Mouse (Mus musculus) forebrain, embryonic 16.5 days (tissue): ENCODE results near the gene F7. TPM values are rescaled to one million over a fixed set of nuclear protein-coding genes. Genes with fewer than 3 reads are reported as not detected.
"Not testable (repeated sequence)": the region's sequence is repeated elsewhere in the genome, so short reads cannot be mapped to it uniquely, and the experiment has no call there.

Experiments
- ATAC-seq: fragments of 200-750 bp; cut with Nextera tagmentation; 2 replicates; pipeline ENCODE4 v1.8.0; 2017; ENCODE audit warnings: mild to moderate bottlenecking, moderate library complexity
- H3K27ac ChIP-seq: fragments of 300-500 bp; sonication (generic); 2 replicates; pipeline ENCODE4 v1.5.1; 2014; ENCODE audit warnings: low read length, control low read depth
- H3K27me3 ChIP-seq: fragments of 300-500 bp; sonication (generic); replicated peaks from 2 replicates; pipeline ENCODE4 v1.6.1; 2014; ENCODE audit warnings: low read length; ENCODE audit not compliant: control insufficient read depth, insufficient read depth
- H3K36me3 ChIP-seq: fragments of 300-500 bp; sonication (generic); 2 replicates; pipeline ENCODE4 v1.6.1; 2014; ENCODE audit not compliant: control insufficient read depth, insufficient read depth
- H3K4me1 ChIP-seq: fragments of 300-500 bp; sonication (generic); replicated peaks from 2 replicates; pipeline ENCODE4 v1.6.1; 2014; ENCODE audit warnings: low read length; ENCODE audit not compliant: control insufficient read depth, insufficient read depth
- H3K4me2 ChIP-seq: fragments of 300-500 bp; sonication (generic); 2 replicates; pipeline ENCODE4 v1.6.1; 2014; ENCODE audit warnings: mild to moderate bottlenecking, low read length, control low read depth
- H3K4me3 ChIP-seq: fragments of 300-500 bp; sonication (generic); replicated peaks from 2 replicates; pipeline ENCODE4 v1.5.1; 2014; ENCODE audit warnings: mild to moderate bottlenecking, low read length, control low read depth
- H3K9ac ChIP-seq: fragments of 300-500 bp; sonication (generic); replicated peaks from 2 replicates; pipeline ENCODE4 v1.6.1; 2014; ENCODE audit warnings: low read depth, low read length, control low read depth
- H3K9me3 ChIP-seq: fragments of 300-500 bp; sonication (generic); 2 replicates; pipeline ENCODE4 v1.6.1; 2016; ENCODE audit warnings: low read length; ENCODE audit not compliant: control insufficient read depth
- WGBS: fragments of 180-500 bp; shearing (Covaris S2); extraction: QIAGEN DNeasy Blood & Tissue Kit; methylation state at CpG from one replicate; pipeline ENCODE4 v1.1.7; 2014; 5-methylcytosine and 5-hydroxymethylcytosine counted together
- polyA plus RNA-seq: library from polyadenylated mRNA; unstranded; fragments of >200 nt; fragmentation: Nextera tagmentation; extraction: Ambion mirVana; gene quantifications from 2 replicates; pipeline ENCODE4 v1.2.1, GENCODE M21; 2015

The F7 gene
- polyA plus RNA-seq, 1 experiment from 2014 or later: not detected

DNA sequence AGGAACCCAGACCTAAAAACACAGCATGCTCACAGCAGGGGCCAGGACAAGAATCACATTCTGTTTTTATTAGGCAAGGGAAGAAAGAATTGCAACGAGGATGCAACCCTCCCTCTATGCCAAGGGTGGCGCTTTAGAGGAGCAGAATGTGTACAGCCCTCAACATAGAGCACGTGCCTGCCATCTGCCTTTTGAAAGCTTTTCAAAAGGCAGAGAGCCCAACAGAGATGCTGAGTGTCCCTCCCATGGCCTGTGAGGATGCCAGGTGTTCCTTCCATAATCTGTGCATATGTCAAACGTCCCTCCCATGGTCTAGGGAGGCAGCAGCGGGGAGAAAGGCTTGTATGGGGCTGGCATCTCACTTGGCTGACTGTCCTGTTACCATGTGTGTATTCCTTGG lies 21.8 kb downstream of the F7 start:
- Histone ChIP-seq H3K27me3 (no peaks in the 10 kb centered on the region), H3K27ac (no peak overlapping the region), H3K9ac (no peak overlapping the region), H3K4me3 (no peak overlapping the region), H3K9me3 (no peaks in the 10 kb centered on the region), H3K36me3 (no peaks in the 10 kb centered on the region), H3K4me2 (no peak overlapping the region), H3K4me1 (no peaks in the 10 kb centered on the region)
- WGBS: 51% methylated on average over 5 of the region's 5 CpGs
- ATAC-seq: no peak

DNA sequence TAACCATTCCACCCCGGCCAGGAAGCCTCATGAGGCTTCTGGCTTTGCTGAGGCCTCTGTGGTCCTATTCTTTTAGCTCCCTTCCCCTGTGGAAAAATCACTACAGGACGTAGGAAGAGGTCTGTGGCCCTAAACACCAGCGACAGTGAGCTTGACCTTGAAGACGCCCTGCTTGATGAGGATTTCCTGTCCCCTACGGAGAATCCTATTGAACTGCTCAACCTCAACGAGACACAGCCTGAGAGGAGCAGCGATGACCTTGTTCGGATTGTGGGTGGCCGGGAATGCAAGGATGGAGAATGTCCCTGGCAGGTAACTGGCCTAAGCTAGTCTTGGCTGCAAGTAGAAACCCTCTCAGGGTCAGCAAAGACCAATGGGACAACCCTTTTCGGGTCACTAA lies 24.7 kb downstream of the F7 start:
- H3K27ac ChIP-seq: no peak overlapping the region
- no peaks in the 10 kb centered on the region for H3K27me3 ChIP-seq
- no peak overlapping the region for H3K9ac ChIP-seq
- 87% methylated on average over 10 of the region's 10 CpGs for WGBS
- H3K4me3 ChIP-seq: no peak overlapping the region
- H3K36me3 ChIP-seq: no peaks in the 10 kb centered on the region
- no peak for ATAC-seq
- H3K4me2 ChIP-seq: no peak overlapping the region
- H3K4me1 ChIP-seq: no peaks in the 10 kb centered on the region
- H3K9me3 ChIP-seq: no peaks in the 10 kb centered on the region

DNA sequence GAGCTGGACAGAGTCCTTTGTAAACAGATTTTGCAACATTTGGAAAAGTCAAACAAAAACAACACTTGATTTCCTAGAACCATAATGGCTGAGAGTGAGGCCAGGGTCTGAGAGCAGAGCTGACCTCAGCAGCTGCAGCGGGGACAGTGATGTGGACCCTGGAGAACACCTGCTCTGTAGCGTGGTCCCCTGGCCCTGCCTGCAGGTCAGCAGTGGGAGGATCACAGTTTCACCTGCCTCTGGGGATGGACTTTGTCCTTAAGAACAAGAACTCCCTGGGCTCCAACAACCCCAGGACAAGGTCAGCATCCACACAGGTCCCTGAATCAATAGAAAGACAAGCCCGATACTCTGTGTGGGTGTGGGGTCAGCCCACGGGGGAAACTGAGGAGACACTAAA lies 31.5 kb downstream of the F7 start:
- no peaks in the 10 kb centered on the region for H3K9me3 ChIP-seq
- no peaks in the 10 kb centered on the region for H3K4me1 ChIP-seq
- no peak overlapping the region for H3K9ac ChIP-seq
- no peaks in the 10 kb centered on the region for H3K36me3 ChIP-seq
- H3K27ac ChIP-seq: no peak overlapping the region
- 86% methylated on average over 4 of the region's 4 CpGs for WGBS
- H3K27me3 ChIP-seq: no peaks in the 10 kb centered on the region
- no peak for ATAC-seq
- no peak overlapping the region for H3K4me3 ChIP-seq
- H3K4me2 ChIP-seq: no peak overlapping the region

DNA sequence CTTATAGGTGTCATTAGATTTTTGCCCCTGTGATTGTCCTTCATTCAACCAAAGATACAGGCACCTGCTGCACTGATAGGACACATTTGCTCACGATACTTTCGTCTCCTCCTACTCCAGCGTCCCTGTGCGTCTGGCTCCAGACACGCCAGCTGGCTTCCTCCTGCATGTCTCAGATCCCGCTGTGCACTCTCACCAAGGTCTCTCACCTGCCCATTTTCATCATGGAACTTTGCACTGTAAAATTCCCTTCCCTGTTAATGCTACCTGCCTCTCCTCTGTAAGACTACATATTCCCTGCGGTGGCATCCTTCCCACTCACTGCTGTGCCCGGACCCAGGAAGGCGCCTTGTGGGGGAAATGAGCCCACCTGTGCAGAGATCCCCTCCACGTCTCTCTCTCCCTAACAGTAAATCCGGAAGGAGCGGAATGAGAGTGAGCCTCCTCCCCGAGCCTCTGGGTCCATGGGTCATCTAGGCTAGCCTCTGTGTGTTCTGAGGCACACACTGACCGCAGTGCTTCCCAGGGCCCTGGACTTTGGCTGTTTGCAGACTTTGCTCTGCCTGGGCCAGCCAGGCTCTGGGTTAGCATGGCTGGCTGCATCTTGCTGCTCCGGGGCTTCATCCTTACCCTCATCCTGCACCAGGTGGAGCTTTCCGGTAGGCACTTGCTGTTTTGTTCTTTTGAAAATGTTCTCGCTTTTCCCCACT lies 34.8 kb downstream of the F7 start, which contains the start of gene Proz:
Gene Proz, plus strand, starts transcription at position 474 of the 710 bp plus-strand sequence.
- Histone ChIP-seq H3K36me3 (no peaks in the 10 kb centered on the region), H3K9ac (no peak within 1 kb of the TSS), H3K4me2 (no peak within 1 kb of the TSS), H3K4me1 (no peaks in the 10 kb centered on the region), H3K27me3 (no peaks in the 10 kb centered on the region), H3K27ac (no peak within 1 kb of the TSS), H3K9me3 (no peaks in the 10 kb centered on the region), H3K4me3 (no peak within 1 kb of the TSS)
- WGBS: 81% methylated on average over 17 of the region's 17 CpGs
- no peak for ATAC-seq

DNA sequence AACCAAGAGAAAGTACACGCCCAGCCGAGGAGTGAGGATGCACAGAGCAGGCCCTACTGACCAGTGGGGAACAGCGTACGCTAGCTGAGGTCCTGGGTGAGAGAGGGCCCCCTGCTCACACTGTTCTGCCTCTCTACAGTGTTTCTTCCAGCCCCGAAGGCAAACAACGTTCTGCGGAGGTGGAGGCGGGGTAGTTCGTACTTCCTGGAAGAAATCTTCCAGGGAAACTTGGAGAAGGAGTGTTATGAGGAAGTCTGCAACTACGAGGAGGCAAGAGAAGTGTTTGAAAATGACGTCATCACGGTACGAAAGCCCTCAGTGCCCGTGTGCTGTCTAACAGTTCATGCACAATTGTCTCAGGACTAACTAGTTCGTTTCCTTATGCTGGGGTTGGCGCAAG lies 37.3 kb downstream of the F7 start:
- Histone ChIP-seq H3K4me3 (no peak overlapping the region), H3K27ac (no peak overlapping the region), H3K36me3 (no peaks in the 10 kb centered on the region), H3K9me3 (no peaks in the 10 kb centered on the region), H3K4me2 (no peak overlapping the region), H3K27me3 (no peaks in the 10 kb centered on the region), H3K4me1 (no peaks in the 10 kb centered on the region), H3K9ac (no peak overlapping the region)
- no peak for ATAC-seq
- 79% methylated on average over 16 of the region's 16 CpGs for WGBS

DNA sequence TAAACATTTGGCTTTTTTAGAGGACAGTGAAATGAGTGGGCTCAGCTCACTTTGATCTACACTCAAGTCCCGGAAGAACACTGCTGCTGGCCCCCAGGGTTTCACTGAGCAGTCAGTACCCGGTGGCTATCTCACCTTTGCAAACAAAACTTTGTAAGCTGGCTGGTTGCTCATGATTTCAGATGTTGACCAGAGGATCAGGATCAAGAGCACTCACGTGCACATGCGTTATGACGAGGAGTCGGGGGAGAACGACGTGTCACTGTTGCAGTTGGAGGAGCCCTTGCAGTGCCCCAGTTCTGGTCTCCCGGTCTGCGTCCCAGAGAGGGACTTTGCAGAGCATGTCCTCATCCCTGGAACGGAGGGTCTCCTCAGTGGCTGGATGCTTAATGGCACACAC lies 47.4 kb downstream of the F7 start:
- Histone ChIP-seq H3K9ac (no peak overlapping the region), H3K27me3 (no peaks in the 10 kb centered on the region), H3K4me2 (no peak overlapping the region), H3K27ac (no peak overlapping the region), H3K36me3 (peaks cover 29% of the 10 kb centered on the region), H3K9me3 (no peaks in the 10 kb centered on the region), H3K4me1 (no peaks in the 10 kb centered on the region), H3K4me3 (no peak overlapping the region)
- no peak for ATAC-seq
- 97% methylated on average over 11 of the region's 11 CpGs for WGBS

DNA sequence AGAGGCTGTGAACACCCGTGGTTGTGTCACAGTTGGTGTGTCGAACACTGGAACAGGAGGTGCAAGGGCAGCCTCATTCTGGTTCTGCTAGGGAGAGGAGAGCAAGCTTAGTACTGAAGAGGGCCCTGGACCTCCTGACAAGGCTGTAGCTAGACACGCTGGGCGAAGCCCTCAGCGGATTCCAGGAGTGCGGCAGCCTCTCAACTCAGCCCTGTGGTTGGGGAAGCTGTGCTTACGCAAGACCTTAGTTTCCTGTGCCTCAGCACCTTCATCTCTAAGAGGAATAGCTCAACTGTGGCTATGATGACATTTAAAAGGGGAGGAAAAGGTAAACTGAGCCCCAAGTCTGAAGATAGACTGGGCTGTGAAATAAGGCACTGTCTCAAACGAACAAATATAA lies 49.2 kb downstream of the F7 start:
- Histone ChIP-seq H3K27ac (no peak overlapping the region), H3K4me1 (no peaks in the 10 kb centered on the region), H3K9me3 (no peaks in the 10 kb centered on the region), H3K4me3 (no peak overlapping the region), H3K36me3 (peaks cover 38% of the 10 kb centered on the region), H3K4me2 (no peak overlapping the region), H3K9ac (no peak overlapping the region), H3K27me3 (no peaks in the 10 kb centered on the region)
- 96% methylated on average over 8 of the region's 8 CpGs for WGBS
- ATAC-seq: no peak

DNA sequence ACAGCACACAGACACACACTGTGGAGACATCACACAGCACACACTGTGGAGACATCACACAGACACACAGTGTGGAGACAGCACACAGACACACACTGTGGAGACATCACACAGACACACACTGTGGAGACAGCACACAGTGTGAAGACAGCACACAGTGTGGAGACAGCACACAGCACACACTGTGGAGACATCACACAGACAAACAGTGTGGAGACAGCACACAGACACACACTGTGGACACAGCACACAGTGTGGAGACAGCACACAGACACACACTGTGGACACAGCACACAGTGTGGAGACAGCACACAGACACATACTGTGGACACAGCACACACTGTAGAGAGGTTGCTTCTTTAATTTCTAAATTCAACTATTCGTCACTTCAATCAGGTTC lies 49.7 kb downstream of the F7 start:
- H3K4me2 ChIP-seq, H3K27me3 ChIP-seq, ATAC-seq, H3K9ac ChIP-seq, H3K4me3 ChIP-seq, H3K4me1 ChIP-seq, H3K27ac ChIP-seq, H3K9me3 ChIP-seq: not testable (repeated sequence)
- H3K36me3 ChIP-seq: peaks cover 40% of the 10 kb centered on the region
- WGBS: 90% methylated on average over 1 of the region's 1 CpGs

DNA sequence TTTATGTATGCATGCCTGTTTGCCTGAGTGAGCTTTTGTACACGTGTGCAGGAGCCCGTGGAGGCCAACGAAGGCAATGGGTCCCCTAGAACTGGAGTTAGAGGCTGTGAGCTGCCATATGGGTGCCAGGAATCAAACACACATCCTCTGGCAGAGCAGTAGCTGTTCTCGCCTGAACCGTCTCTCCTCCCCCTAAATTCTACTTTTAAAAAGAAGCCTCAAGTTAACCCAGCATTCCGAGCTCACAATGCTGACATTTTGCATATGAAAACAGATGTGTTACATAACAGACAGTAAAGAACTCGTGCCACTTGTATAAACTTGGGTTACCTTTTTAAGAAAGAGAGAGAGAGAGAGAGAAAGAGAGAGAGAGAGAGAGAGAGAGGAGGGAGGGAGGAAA lies 51.7 kb downstream of the F7 start:
- no peak for ATAC-seq
- Histone ChIP-seq H3K27me3 (no peaks in the 10 kb centered on the region), H3K4me2 (no peak overlapping the region), H3K4me3 (no peak overlapping the region), H3K27ac (no peak overlapping the region), H3K9me3 (no peaks in the 10 kb centered on the region), H3K9ac (no peak overlapping the region), H3K4me1 (no peaks in the 10 kb centered on the region), H3K36me3 (peaks cover 45% of the 10 kb centered on the region)
- 84% methylated on average over 7 of the region's 7 CpGs for WGBS
